Mouse (Mus musculus): Measurements from ENCODE around the gene Tle2. TPM values are rescaled to one million over a fixed set of nuclear protein-coding genes. Genes with fewer than 3 reads are reported as not detected.

The Tle2 gene
- total and polyA plus RNA-seq, 3 experiments: 0.19 to 2.4 TPM; not detected in 1

DNA sequence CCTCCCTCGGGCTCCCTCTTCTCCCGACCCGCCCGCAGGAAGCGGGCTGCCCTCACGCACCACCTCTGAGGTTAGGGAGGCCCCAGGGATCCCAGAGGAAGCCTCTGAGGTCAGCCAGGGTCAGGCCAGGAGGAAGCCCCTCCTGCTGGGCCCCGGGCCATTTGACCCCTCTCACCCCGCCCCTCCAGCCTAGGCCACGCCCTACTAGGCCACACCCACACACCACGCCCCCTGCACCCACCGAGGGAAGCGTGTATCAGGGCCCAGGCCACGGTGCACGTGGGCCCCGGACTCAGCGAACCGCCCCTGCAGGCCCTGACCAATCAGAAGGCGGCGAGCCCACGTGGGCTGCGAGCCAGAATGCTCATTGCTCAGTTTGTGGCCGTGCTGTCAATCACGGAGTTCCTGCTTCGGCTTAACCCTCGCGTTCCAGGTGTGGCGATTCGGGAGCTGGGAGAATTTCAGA, 26.4 kb downstream of the Tle2 start, which contains the start of gene Tle6 (continued):
- TF ChIP-seq UBTF (IDR thresholded peaks at IDR 0.05; ENCODE audit: borderline replicate concordance, insufficient read depth, low read depth, low read length): no peak
- peak; percentile 65; the same call in 1 of the 2 replicates for TF ChIP-seq MYC (IDR thresholded peaks at IDR 0.05; ENCODE audit: low read depth, low read length)
- peak; percentile 97 for TF ChIP-seq MAX (IDR thresholded peaks at IDR 0.05; ENCODE audit: low read length)
- peak in 1 of 2 experiments; percentile 60; a peak in 1 of 4 replicates for TF ChIP-seq USF2 (IDR thresholded peaks at IDR 0.05; ENCODE audit: borderline replicate concordance in 1 of 2, insufficient read depth in 1 of 2, low read depth in 1 of 2, low read length in 2 of 2)
- TF ChIP-seq ZKSCAN1 (IDR thresholded peaks at IDR 0.05; ENCODE audit: low read depth, low read length): no peak
- no peak for TF ChIP-seq MYB (IDR thresholded peaks at IDR 0.05; ENCODE audit: low read depth, low read length)

DNA sequence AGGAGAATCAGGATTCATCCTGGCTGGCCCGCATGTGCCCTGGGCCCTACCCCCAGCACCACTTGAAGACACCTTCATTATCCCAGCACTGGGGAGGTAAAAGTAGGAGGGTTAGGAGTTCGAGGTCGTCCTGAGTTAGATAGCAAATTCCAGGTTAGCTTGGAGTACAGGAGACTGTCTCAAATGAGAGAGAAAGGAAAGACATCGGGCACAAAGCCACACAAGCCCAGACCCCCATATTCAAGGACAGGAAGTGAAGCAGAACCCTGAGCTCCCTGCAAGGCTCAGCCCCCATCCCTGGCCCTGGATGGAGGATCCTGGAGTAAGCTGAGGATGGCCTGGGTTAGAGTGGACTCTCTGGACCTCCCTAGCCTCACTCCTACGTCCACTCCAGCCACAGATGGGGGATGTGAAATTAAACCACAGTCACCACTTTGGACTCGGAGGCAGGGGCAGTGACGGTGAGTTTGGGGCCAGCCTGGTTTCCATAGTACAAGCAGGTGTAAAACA, 27.1 kb downstream of the Tle2 start:
- H3K27me3 ChIP-seq (ENCODE audit: control insufficient read depth in 1 of 2, insufficient read depth in 2 of 2, low read length in 2 of 2): no peaks in the 10 kb centered on the region
- peak overlapping the region; percentile 71 for H3K9ac ChIP-seq (ENCODE audit: control insufficient read depth, low read depth, low read length, poor library complexity, severe bottlenecking)
- peak overlapping the region; percentile 58 for H3K27ac ChIP-seq (ENCODE audit: control insufficient read depth, low read depth, low read length)
- peaks cover 10 to 22% of the 10 kb centered on the region in 2 experiments for H3K4me1 ChIP-seq (ENCODE audit: control insufficient read depth in 1 of 2, insufficient read depth in 2 of 2, low read length in 2 of 2)
- H3K9me3 ChIP-seq (replicated peaks; ENCODE audit: insufficient read depth, low read length): no peaks in the 10 kb centered on the region
- TF ChIP-seq TBP (IDR thresholded peaks at IDR 0.05; ENCODE audit: low read depth, low read length) (no peak), POLR2AphosphoS2 (IDR thresholded peaks at IDR 0.05; ENCODE audit: low read length) (no peak), USF2 (IDR thresholded peaks at IDR 0.05; ENCODE audit: borderline replicate concordance in 1 of 2, insufficient read depth in 1 of 2, low read depth in 1 of 2, low read length in 2 of 2) (no peak)
- no peaks in the 10 kb centered on the region; the same call in 1 of the 2 replicates for H3K79me2 ChIP-seq (ENCODE audit: control insufficient read depth, insufficient read depth, low read length, poor library complexity)
- peak overlapping the region; percentile 58 to 87 for H3K4me3 ChIP-seq (ENCODE audit: control insufficient read depth in 1 of 2, insufficient read depth in 1 of 2, low read depth in 2 of 2, low read length in 2 of 2)
- peaks cover 0 to 13% of the 10 kb centered on the region in 2 experiments; a peak in 2 of 4 replicates for H3K36me3 ChIP-seq (ENCODE audit: control insufficient read depth in 1 of 2, insufficient read depth in 2 of 2, low read length in 2 of 2)
- no peak for DNase-seq (ENCODE audit: low read depth, low spot score)

DNA sequence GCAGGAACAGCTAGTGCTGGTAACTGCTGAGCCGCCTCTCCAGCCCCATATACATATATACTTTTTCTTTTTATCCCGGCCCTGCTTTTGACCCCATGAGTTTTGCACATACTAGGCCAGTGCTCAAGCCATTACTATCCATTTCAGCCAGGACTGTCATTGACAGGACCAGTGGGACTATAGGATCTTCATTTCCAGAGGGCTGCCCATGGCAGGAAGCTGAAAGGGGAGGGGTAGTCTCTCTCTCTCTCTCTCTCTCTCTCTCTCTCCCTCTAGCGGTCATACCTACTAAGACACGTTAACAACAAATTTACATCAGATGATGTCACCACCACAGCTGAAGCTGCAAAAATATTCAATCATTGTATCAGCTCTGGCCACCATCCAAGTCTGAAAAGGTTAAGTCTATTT, 28.4 kb downstream of the Tle2 start:
- Histone ChIP-seq H3K36me3 (ENCODE audit: control insufficient read depth in 1 of 2, insufficient read depth in 2 of 2, low read length in 2 of 2) (peaks cover 0 to 18% of the 10 kb centered on the region in 2 experiments; a peak in 2 of 4 replicates), H3K27me3 (ENCODE audit: control insufficient read depth in 1 of 2, insufficient read depth in 2 of 2, low read length in 2 of 2) (no peaks in the 10 kb centered on the region), H3K4me3 (ENCODE audit: control insufficient read depth in 1 of 2, insufficient read depth in 1 of 2, low read depth in 2 of 2, low read length in 2 of 2) (no peak overlapping the region), H3K9ac (ENCODE audit: control insufficient read depth, low read depth, low read length, poor library complexity, severe bottlenecking) (no peak overlapping the region), H3K27ac (ENCODE audit: control insufficient read depth, low read depth, low read length) (no peak overlapping the region), H3K4me1 (ENCODE audit: control insufficient read depth in 1 of 2, insufficient read depth in 2 of 2, low read length in 2 of 2) (peaks cover 12 to 25% of the 10 kb centered on the region in 2 experiments), H3K79me2 (ENCODE audit: control insufficient read depth, insufficient read depth, low read length, poor library complexity) (no peaks in the 10 kb centered on the region; the same call in 1 of the 2 replicates), H3K9me3 (replicated peaks; ENCODE audit: insufficient read depth, low read length) (no peaks in the 10 kb centered on the region)
- peak; percentile 85 for DNase-seq (ENCODE audit: low read depth, low spot score)
- no peak for TF ChIP-seq CHD1 (IDR thresholded peaks at IDR 0.05; ENCODE audit: low read depth, low read length)
- no peak for TF ChIP-seq ZMIZ1 (IDR thresholded peaks at IDR 0.05; ENCODE audit: low read depth, low read length)
- TF ChIP-seq USF1 (IDR thresholded peaks at IDR 0.05; ENCODE audit: low read depth, low read length): no peak
- TF ChIP-seq ZNF384 (IDR thresholded peaks at IDR 0.05; ENCODE audit: low read depth, low read length): no peak
- no peak for TF ChIP-seq USF2 (IDR thresholded peaks at IDR 0.05; ENCODE audit: borderline replicate concordance in 1 of 2, insufficient read depth in 1 of 2, low read depth in 1 of 2, low read length in 2 of 2)
- no peak for TF ChIP-seq MEF2A (IDR thresholded peaks at IDR 0.05; ENCODE audit: extremely low read depth, insufficient replicate concordance, low read depth, low read length, poor library complexity, severe bottlenecking)
- no peak; a peak in 1 of 4 replicates for TF ChIP-seq EP300 (IDR thresholded peaks at IDR 0.05; ENCODE audit: low read depth in 1 of 2, low read length in 2 of 2)
- no peak for TF ChIP-seq MAX (IDR thresholded peaks at IDR 0.05; ENCODE audit: low read length)
- TF ChIP-seq KAT2A (conservative IDR thresholded peaks at IDR 0.05; ENCODE audit: low read depth, low read length): no peak
- no peak for TF ChIP-seq MYC (IDR thresholded peaks at IDR 0.05; ENCODE audit: low read depth, low read length)
- TF ChIP-seq CTCF (IDR thresholded peaks at IDR 0.05 in 2 of 3, conservative IDR thresholded peaks at IDR 0.05 in 1 of 3; ENCODE audit: control insufficient read depth in 1 of 3, insufficient read depth in 1 of 3, low read depth in 2 of 3, low read length in 3 of 3, poor library complexity in 1 of 3, severe bottlenecking in 1 of 3): peak in 2 of 3 experiments; percentile 79 to 80; a peak in 5 of 6 replicates
- TF ChIP-seq ZC3H11A (IDR thresholded peaks at IDR 0.05; ENCODE audit: low read depth, low read length): 0 out of 2 replicates have a peak, but pooled peaks have one; percentile 23
- no peak for TF ChIP-seq CHD2 (IDR thresholded peaks at IDR 0.05; ENCODE audit: low read length)
- TF ChIP-seq NRF1 (IDR thresholded peaks at IDR 0.05; ENCODE audit: insufficient read depth, low read depth, low read length, poor library complexity, severe bottlenecking): no peak
- TF ChIP-seq POLR2A (IDR thresholded peaks at IDR 0.05; ENCODE audit: control insufficient read depth in 1 of 2, insufficient read depth in 1 of 2, low read depth in 1 of 2, low read length in 2 of 2, poor library complexity in 1 of 2): no peak
- no peak for TF ChIP-seq MAFK (IDR thresholded peaks at IDR 0.05; ENCODE audit: borderline replicate concordance, low read depth, low read length)
- TF ChIP-seq JUND (IDR thresholded peaks at IDR 0.05; ENCODE audit: low read depth, low read length): peak; percentile 80
- no peak for TF ChIP-seq TBP (IDR thresholded peaks at IDR 0.05; ENCODE audit: low read depth, low read length)
- no peak for TF ChIP-seq E2F4 (IDR thresholded peaks at IDR 0.05; ENCODE audit: borderline replicate concordance, low read depth, low read length)
- no peak for TF ChIP-seq MYB (IDR thresholded peaks at IDR 0.05; ENCODE audit: low read depth, low read length)
- no peak for TF ChIP-seq POLR2AphosphoS2 (IDR thresholded peaks at IDR 0.05; ENCODE audit: low read length)
- TF ChIP-seq ELF1 (IDR thresholded peaks at IDR 0.05; ENCODE audit: low read depth, low read length): no peak
- TF ChIP-seq BHLHE40 (IDR thresholded peaks at IDR 0.05; ENCODE audit: borderline replicate concordance, low read depth, low read length): 0 out of 2 replicates have a peak, but pooled peaks have one; percentile 24
- peak; percentile 86 for TF ChIP-seq SIN3A (IDR thresholded peaks at IDR 0.05; ENCODE audit: low read length)

All from MEL (cell line).